Mouse (Mus musculus): ENCODE measurements around the gene Fxyd4. TPM values are rescaled to one million over a fixed set of nuclear protein-coding genes. Genes with fewer than 3 reads are reported as not detected.

Fxyd4 gene
- polyA plus RNA-seq, 1 experiment from 2014 or later = 12.4 TPM

GRCm38 (mm10) chr6:117906015-117906531 is 31.4 kb downstream of the Fxyd4 start:
- Histone ChIP-seq H3K36me3 (ENCODE audit: insufficient read depth, low read length) (no peaks in the 10 kb centered on the region), H3K27me3 (replicated peaks; ENCODE audit: insufficient read depth, low read length) (no peaks in the 10 kb centered on the region), H3K4me2 (replicated peaks; ENCODE audit: low read depth, low read length) (peak overlapping the region; percentile 95), H3K27ac (ENCODE audit: low read length) (peak overlapping the region; percentile 86), H3K9ac (replicated peaks; ENCODE audit: low read depth) (peak overlapping the region; percentile 53), H3K4me1 (ENCODE audit: insufficient read depth, low read depth, low read length) (peaks cover 12% of the 10 kb centered on the region; the same call in 1 of the 2 replicates), H3K4me3 (ENCODE audit: low read depth, low read length) (peak overlapping the region; percentile 97), H3K9me3 (ENCODE audit: low read length) (no peaks in the 10 kb centered on the region)
- TF ChIP-seq CTCF (IDR thresholded peaks at IDR 0.05) = no peak
- TF ChIP-seq EP300 (IDR thresholded peaks at IDR 0.05) = no peak
- DNase-seq (ENCODE audit: low spot score) = peak; percentile 30
- WGBS = 0% methylated on average over 25 of the region's 25 CpGs
- ATAC-seq = peak; percentile 1; the same call in 1 of the 2 replicates

GRCm38 (mm10) chr6:117905260-117905930 is 32.1 kb downstream of the Fxyd4 start:
- H3K4me2 ChIP-seq (replicated peaks; ENCODE audit: low read depth, low read length) = peak overlapping the region; percentile 95
- no peak for DNase-seq (ENCODE audit: low spot score)
- 19% methylated on average over 4 of the region's 4 CpGs for WGBS
- peaks cover 12% of the 10 kb centered on the region; the same call in 1 of the 2 replicates for H3K4me1 ChIP-seq (ENCODE audit: insufficient read depth, low read depth, low read length)
- no peaks in the 10 kb centered on the region for H3K36me3 ChIP-seq (ENCODE audit: insufficient read depth, low read length)
- H3K4me3 ChIP-seq (ENCODE audit: low read depth, low read length) = peak overlapping the region; percentile 97; the same call in 1 of the 2 replicates
- ATAC-seq = no peak
- H3K27ac ChIP-seq (ENCODE audit: low read length) = peak overlapping the region; percentile 86
- H3K9me3 ChIP-seq (ENCODE audit: low read length) = no peaks in the 10 kb centered on the region
- H3K9ac ChIP-seq (replicated peaks; ENCODE audit: low read depth) = no peak overlapping the region
- no peak for TF ChIP-seq CTCF (IDR thresholded peaks at IDR 0.05)
- no peak for TF ChIP-seq EP300 (IDR thresholded peaks at IDR 0.05)
- no peaks in the 10 kb centered on the region for H3K27me3 ChIP-seq (replicated peaks; ENCODE audit: insufficient read depth, low read length)

GRCm38 (mm10) chr6:117903836-117904235 is 33.7 kb downstream of the Fxyd4 start:
- Histone ChIP-seq H3K4me2 (replicated peaks; ENCODE audit: low read depth, low read length) (no peak overlapping the region), H3K4me3 (ENCODE audit: low read depth, low read length) (no peak overlapping the region), H3K4me1 (ENCODE audit: insufficient read depth, low read depth, low read length) (peaks cover 1% of the 10 kb centered on the region; the same call in 1 of the 2 replicates), H3K36me3 (ENCODE audit: insufficient read depth, low read length) (no peaks in the 10 kb centered on the region), H3K27me3 (replicated peaks; ENCODE audit: insufficient read depth, low read length) (no peaks in the 10 kb centered on the region), H3K9ac (replicated peaks; ENCODE audit: low read depth) (no peak overlapping the region), H3K9me3 (ENCODE audit: low read length) (no peaks in the 10 kb centered on the region), H3K27ac (ENCODE audit: low read length) (no peak overlapping the region)
- DNase-seq (ENCODE audit: low spot score) = no peak
- TF ChIP-seq EP300 (IDR thresholded peaks at IDR 0.05) = no peak
- no peak for TF ChIP-seq CTCF (IDR thresholded peaks at IDR 0.05)
- 86% methylated on average over 3 of the region's 3 CpGs for WGBS
- no peak for ATAC-seq

- H3K27ac ChIP-seq (ENCODE audit: low read length) = no peak overlapping the region
- DNase-seq (ENCODE audit: low spot score) = no peak
- no peak for TF ChIP-seq EP300 (IDR thresholded peaks at IDR 0.05)
- no peak for TF ChIP-seq CTCF (IDR thresholded peaks at IDR 0.05)
- no peaks in the 10 kb centered on the region for H3K9me3 ChIP-seq (ENCODE audit: low read length)
- ATAC-seq = no peak
- H3K4me2 ChIP-seq (replicated peaks; ENCODE audit: low read depth, low read length) = no peak overlapping the region
- no peaks in the 10 kb centered on the region for H3K27me3 ChIP-seq (replicated peaks; ENCODE audit: insufficient read depth, low read length)
- no peaks in the 10 kb centered on the region for H3K4me1 ChIP-seq (ENCODE audit: insufficient read depth, low read depth, low read length)
- WGBS = 75% methylated on average over 4 of the region's 4 CpGs
- no peaks in the 10 kb centered on the region for H3K36me3 ChIP-seq (ENCODE audit: insufficient read depth, low read length)
- no peak overlapping the region for H3K9ac ChIP-seq (replicated peaks; ENCODE audit: low read depth)
- no peak overlapping the region for H3K4me3 ChIP-seq (ENCODE audit: low read depth, low read length)
Observed at GRCm38 (mm10) chr6:117902556-117902955, 34.9 kb downstream of the Fxyd4 start.

- H3K9me3 ChIP-seq (ENCODE audit: low read length) = no peaks in the 10 kb centered on the region
- no peak overlapping the region for H3K27ac ChIP-seq (ENCODE audit: low read length)
- no peak for ATAC-seq
- no peak overlapping the region for H3K9ac ChIP-seq (replicated peaks; ENCODE audit: low read depth)
- TF ChIP-seq EP300 (IDR thresholded peaks at IDR 0.05) = no peak
- TF ChIP-seq CTCF (IDR thresholded peaks at IDR 0.05) = no peak
- H3K4me3 ChIP-seq (ENCODE audit: low read depth, low read length) = no peak overlapping the region
- H3K27me3 ChIP-seq (replicated peaks; ENCODE audit: insufficient read depth, low read length) = no peaks in the 10 kb centered on the region
- H3K4me1 ChIP-seq (ENCODE audit: insufficient read depth, low read depth, low read length) = no peaks in the 10 kb centered on the region
- 62% methylated on average over 9 of the region's 9 CpGs for whole genome bisulfite sequencing
- DNase-seq (ENCODE audit: low spot score) = no peak
- no peaks in the 10 kb centered on the region for H3K36me3 ChIP-seq (ENCODE audit: insufficient read depth, low read length)
- H3K4me2 ChIP-seq (replicated peaks; ENCODE audit: low read depth, low read length) = no peak overlapping the region
Observed at GRCm38 (mm10) chr6:117901510-117902402, 35.7 kb downstream of the Fxyd4 start.

All from lung, postnatal 0 days (tissue).